Mouse (Mus musculus): Measurements from ENCODE around the gene Fyb2. TPM values are rescaled to one million over a fixed set of nuclear protein-coding genes. Genes with fewer than 3 reads are reported as not detected.

The Fyb2 gene
- polyA plus RNA-seq, 1 experiment: 3.7 TPM

DNA sequence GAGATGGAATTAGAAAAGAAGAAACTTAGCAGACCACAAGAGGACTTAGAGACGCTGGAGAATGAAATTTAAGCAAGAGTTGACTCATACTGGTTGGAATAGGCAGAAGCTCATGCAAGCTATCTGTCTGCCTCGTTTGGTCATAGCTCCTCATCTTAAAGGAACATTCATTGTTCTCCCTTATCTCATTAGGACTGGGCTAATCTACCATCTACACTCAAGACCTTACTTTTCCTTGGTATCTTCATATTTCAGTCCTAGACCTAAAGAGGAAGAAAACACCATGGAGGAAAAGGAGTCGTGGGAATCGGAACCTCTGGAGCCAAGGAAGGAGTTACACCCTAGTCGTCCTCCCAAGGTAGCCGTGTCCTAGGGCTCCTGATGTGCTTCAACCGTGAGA is 75.5 kb downstream of the Fyb2 start:
- Histone ChIP-seq H3K36me3 (ENCODE audit: control insufficient read depth, insufficient read depth, low read length) (no peaks in the 10 kb centered on the region), H3K4me3 (ENCODE audit: control insufficient read depth, low read depth, low read length) (no peak overlapping the region), H3K4me1 (ENCODE audit: control insufficient read depth, insufficient read depth, low read length) (no peaks in the 10 kb centered on the region; the same call in 1 of the 2 replicates), H3K27ac (ENCODE audit: control insufficient read depth, insufficient read depth, low read depth, low read length) (no peak overlapping the region), H3K27me3 (ENCODE audit: control insufficient read depth, insufficient read depth, low read length) (no peaks in the 10 kb centered on the region)
- TF ChIP-seq CTCF (IDR thresholded peaks at IDR 0.05; ENCODE audit: control insufficient read depth, insufficient read depth, insufficient replicate concordance, low read depth, low read length) (no peak), POLR2A (IDR thresholded peaks at IDR 0.05; ENCODE audit: control insufficient read depth, low read depth, low read length) (no peak)

DNA sequence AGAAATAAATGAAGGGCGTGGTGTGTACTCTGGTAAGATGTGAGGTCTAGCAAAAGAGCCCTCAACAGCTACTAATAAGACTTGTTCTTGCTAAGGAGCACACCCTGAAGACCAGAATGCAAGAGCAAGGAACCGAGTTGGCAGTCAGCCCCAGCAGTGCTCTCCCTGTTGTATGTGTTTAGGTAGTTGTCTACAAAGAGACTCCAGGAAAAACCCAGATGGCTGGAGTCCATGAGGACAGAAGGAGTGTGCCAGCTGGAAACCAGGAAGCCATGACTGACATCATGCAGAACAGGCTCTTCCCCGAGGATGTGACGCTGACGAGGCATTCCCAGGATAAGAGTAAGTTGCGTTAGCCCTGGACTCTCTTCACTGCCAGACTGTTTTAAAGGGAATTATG is 76.8 kb downstream of the Fyb2 start:
- H3K36me3 ChIP-seq (ENCODE audit: control insufficient read depth, insufficient read depth, low read length): no peaks in the 10 kb centered on the region
- no peak overlapping the region for H3K4me3 ChIP-seq (ENCODE audit: control insufficient read depth, low read depth, low read length)
- TF ChIP-seq CTCF (IDR thresholded peaks at IDR 0.05; ENCODE audit: control insufficient read depth, insufficient read depth, insufficient replicate concordance, low read depth, low read length): no peak
- no peak for TF ChIP-seq POLR2A (IDR thresholded peaks at IDR 0.05; ENCODE audit: control insufficient read depth, low read depth, low read length)
- H3K27me3 ChIP-seq (ENCODE audit: control insufficient read depth, insufficient read depth, low read length): no peaks in the 10 kb centered on the region
- H3K4me1 ChIP-seq (ENCODE audit: control insufficient read depth, insufficient read depth, low read length): no peaks in the 10 kb centered on the region; the same call in 1 of the 2 replicates
- no peak overlapping the region for H3K27ac ChIP-seq (ENCODE audit: control insufficient read depth, insufficient read depth, low read depth, low read length)

DNA sequence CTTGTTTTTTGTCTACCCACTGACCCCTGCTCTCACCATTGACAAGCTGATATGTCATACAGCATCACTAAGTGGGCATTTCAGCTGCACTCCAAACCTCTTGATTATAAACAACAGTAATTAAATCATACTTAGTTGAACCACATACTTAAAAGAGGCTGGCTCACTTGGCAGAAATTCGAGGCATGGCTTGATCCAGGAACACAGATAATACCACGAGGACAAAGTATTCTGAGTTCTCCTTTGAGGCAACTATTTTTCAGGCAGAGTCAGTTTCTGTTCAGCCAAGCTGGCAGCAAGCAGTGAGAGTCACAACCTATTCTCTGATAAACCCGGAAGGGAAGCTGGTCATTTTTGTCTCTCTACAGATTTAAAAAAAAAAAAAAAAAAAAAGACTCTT is 77.4 kb downstream of the Fyb2 start:
- Histone ChIP-seq H3K4me1 (ENCODE audit: control insufficient read depth, insufficient read depth, low read length) (no peaks in the 10 kb centered on the region; the same call in 1 of the 2 replicates), H3K36me3 (ENCODE audit: control insufficient read depth, insufficient read depth, low read length) (no peaks in the 10 kb centered on the region), H3K4me3 (ENCODE audit: control insufficient read depth, low read depth, low read length) (no peak overlapping the region), H3K27ac (ENCODE audit: control insufficient read depth, insufficient read depth, low read depth, low read length) (no peak overlapping the region), H3K27me3 (ENCODE audit: control insufficient read depth, insufficient read depth, low read length) (no peaks in the 10 kb centered on the region)
- TF ChIP-seq POLR2A (IDR thresholded peaks at IDR 0.05; ENCODE audit: control insufficient read depth, low read depth, low read length): no peak
- no peak for TF ChIP-seq CTCF (IDR thresholded peaks at IDR 0.05; ENCODE audit: control insufficient read depth, insufficient read depth, insufficient replicate concordance, low read depth, low read length)

GRCm38 (mm10) chr4:104992271-104992670 is 79.0 kb downstream of the Fyb2 start:
- Histone ChIP-seq H3K4me1 (ENCODE audit: control insufficient read depth, insufficient read depth, low read length) (no peaks in the 10 kb centered on the region; the same call in 1 of the 2 replicates), H3K27me3 (ENCODE audit: control insufficient read depth, insufficient read depth, low read length) (no peaks in the 10 kb centered on the region), H3K4me3 (ENCODE audit: control insufficient read depth, low read depth, low read length) (no peak overlapping the region), H3K27ac (ENCODE audit: control insufficient read depth, insufficient read depth, low read depth, low read length) (no peak overlapping the region), H3K36me3 (ENCODE audit: control insufficient read depth, insufficient read depth, low read length) (no peaks in the 10 kb centered on the region)
- TF ChIP-seq CTCF (IDR thresholded peaks at IDR 0.05; ENCODE audit: control insufficient read depth, insufficient read depth, insufficient replicate concordance, low read depth, low read length) (no peak), POLR2A (IDR thresholded peaks at IDR 0.05; ENCODE audit: control insufficient read depth, low read depth, low read length) (no peak)

DNA sequence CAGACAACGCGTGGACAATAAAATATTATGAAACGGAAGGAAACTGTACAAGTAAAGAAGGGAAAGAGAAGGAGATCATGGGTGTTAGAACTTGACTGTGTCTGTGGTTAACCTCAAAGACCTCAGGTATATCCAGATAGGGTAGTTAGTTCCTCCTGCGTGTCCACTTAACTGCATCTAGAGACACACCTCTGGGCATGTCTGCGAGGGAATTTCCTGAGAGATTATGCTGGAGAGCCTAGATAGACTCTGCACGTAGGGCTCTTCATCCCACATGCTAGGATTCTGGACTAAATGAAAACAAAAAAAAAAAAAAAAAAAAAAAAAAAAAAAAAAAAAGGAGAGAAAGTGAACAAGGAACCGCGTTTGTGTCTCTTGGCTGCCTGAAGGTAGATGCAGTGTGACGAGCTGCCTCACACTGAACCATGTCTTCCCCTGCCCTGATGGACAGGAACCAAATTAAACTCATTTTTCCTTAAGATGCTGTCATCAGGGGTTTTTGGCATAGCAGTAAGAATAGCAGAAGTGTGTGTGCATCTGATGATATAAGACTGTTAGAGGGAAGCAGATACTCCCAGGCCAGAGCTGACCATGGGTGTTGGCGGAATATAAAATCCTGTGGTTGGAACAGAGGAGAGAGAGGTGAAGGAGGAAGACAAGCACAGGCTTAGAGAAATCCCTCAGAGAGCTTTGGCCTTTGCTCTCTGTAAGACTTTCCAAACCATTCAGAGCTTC is 80.1 kb downstream of the Fyb2 start:
- Histone ChIP-seq H3K4me1 (ENCODE audit: control insufficient read depth, insufficient read depth, low read length) (no peaks in the 10 kb centered on the region), H3K4me3 (ENCODE audit: control insufficient read depth, low read depth, low read length) (no peak overlapping the region), H3K27me3 (ENCODE audit: control insufficient read depth, insufficient read depth, low read length) (no peaks in the 10 kb centered on the region), H3K27ac (ENCODE audit: control insufficient read depth, insufficient read depth, low read depth, low read length) (no peak overlapping the region), H3K36me3 (ENCODE audit: control insufficient read depth, insufficient read depth, low read length) (no peaks in the 10 kb centered on the region)
- TF ChIP-seq POLR2A (IDR thresholded peaks at IDR 0.05; ENCODE audit: control insufficient read depth, low read depth, low read length): no peak
- no peak for TF ChIP-seq CTCF (IDR thresholded peaks at IDR 0.05; ENCODE audit: control insufficient read depth, insufficient read depth, insufficient replicate concordance, low read depth, low read length)

GRCm38 (mm10) chr4:104999702-105000101 is 86.4 kb downstream of the Fyb2 start:
- H3K4me3 ChIP-seq (ENCODE audit: control insufficient read depth, low read depth, low read length): no peak overlapping the region
- no peaks in the 10 kb centered on the region for H3K36me3 ChIP-seq (ENCODE audit: control insufficient read depth, insufficient read depth, low read length)
- no peaks in the 10 kb centered on the region; the same call in 1 of the 2 replicates for H3K4me1 ChIP-seq (ENCODE audit: control insufficient read depth, insufficient read depth, low read length)
- no peak for TF ChIP-seq POLR2A (IDR thresholded peaks at IDR 0.05; ENCODE audit: control insufficient read depth, low read depth, low read length)
- TF ChIP-seq CTCF (IDR thresholded peaks at IDR 0.05; ENCODE audit: control insufficient read depth, insufficient read depth, insufficient replicate concordance, low read depth, low read length): no peak
- H3K27ac ChIP-seq (ENCODE audit: control insufficient read depth, insufficient read depth, low read depth, low read length): no peak overlapping the region
- no peaks in the 10 kb centered on the region for H3K27me3 ChIP-seq (ENCODE audit: control insufficient read depth, insufficient read depth, low read length)

DNA sequence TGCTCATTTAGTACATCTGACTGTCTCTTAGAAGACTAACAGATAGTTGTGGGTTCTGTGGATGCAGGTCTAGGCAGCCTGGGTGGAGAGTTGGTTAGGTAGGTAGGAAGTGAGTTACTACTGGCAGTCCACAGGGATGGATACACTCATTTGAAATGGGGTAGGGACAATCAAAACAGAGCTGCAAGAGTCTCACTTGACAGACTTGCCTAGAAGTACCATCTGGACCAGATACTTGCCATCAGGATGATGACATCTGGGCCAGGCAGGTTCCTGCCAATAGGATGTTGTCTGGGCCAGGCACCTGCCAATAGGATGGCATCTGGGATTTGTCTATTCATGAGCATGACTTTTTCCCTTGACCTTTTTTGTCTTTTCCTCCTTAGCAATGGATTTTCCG is 88.5 kb downstream of the Fyb2 start:
- no peak overlapping the region for H3K27ac ChIP-seq (ENCODE audit: control insufficient read depth, insufficient read depth, low read depth, low read length)
- TF ChIP-seq POLR2A (IDR thresholded peaks at IDR 0.05; ENCODE audit: control insufficient read depth, low read depth, low read length): no peak
- no peak for TF ChIP-seq CTCF (IDR thresholded peaks at IDR 0.05; ENCODE audit: control insufficient read depth, insufficient read depth, insufficient replicate concordance, low read depth, low read length)
- no peaks in the 10 kb centered on the region for H3K27me3 ChIP-seq (ENCODE audit: control insufficient read depth, insufficient read depth, low read length)
- no peaks in the 10 kb centered on the region for H3K36me3 ChIP-seq (ENCODE audit: control insufficient read depth, insufficient read depth, low read length)
- H3K4me1 ChIP-seq (ENCODE audit: control insufficient read depth, insufficient read depth, low read length): no peaks in the 10 kb centered on the region; the same call in 1 of the 2 replicates
- no peak overlapping the region for H3K4me3 ChIP-seq (ENCODE audit: control insufficient read depth, low read depth, low read length)

Data from testis, adult 2 months (tissue).